ENCODE assay signal across 18 mouse cellular contexts in the genomic region with DNA sequence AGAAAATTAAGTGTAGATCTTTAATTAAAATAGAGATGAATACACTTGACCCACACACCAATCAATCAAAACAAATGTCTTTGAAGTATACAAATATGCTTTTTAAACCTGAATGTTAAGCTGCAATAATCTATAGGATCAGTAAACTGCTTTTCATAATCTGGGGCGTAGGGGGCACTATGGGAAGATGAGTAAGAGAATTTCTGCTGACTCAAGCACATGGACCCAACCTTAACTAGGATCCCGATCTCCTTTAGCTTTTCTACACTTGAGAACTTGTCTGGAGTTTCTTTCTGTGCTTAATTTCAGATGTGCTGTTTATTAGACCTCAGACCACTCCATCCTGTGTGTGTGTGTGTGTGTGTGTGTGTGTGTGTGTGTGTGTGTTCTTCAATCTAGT.
DNase-seq lines count a peak whose midpoint lies in the region; TF ChIP-seq lines count a peak whose summit lies in the region.
"Had no signal": no experiment of that assay in that cellular context is flagged by ENCODE, and none has a peak within 500 bp of the region (broad histone marks: within the 10 kb centered on the region; RNA-seq: fewer than 3 reads in every experiment).

No protein-coding gene starts in this region.

- no peaks in the 10 kb centered on the region for H3K36me3 ChIP-seq in CH12.LX (replicated peaks in 1 of 2; ENCODE audit: control insufficient read depth in 1 of 2, insufficient read depth in 1 of 2, low read length in 1 of 2)
- H3K36me3 ChIP-seq in ES-E14 (ENCODE audit: control insufficient read depth, insufficient read depth, low read length, poor library complexity, severe bottlenecking) = no peaks in the 10 kb centered on the region
- H3K36me3 ChIP-seq: G1E had no signal

- H3K27ac ChIP-seq in CH12.LX (ENCODE audit: insufficient read depth, low read depth) = no peak overlapping the region
- H3K27ac ChIP-seq in ES-E14 (ENCODE audit: insufficient read depth, low read depth, low read length, poor library complexity, severe bottlenecking) = no peak overlapping the region

- peak; percentile 2 for DNase-seq in CH12.LX (ENCODE audit: extremely low read depth)
- no peak for DNase-seq in ES-E14 (ENCODE audit: low read depth, low spot score)
- DNase-seq in embryo, embryonic 9.5 days (ENCODE audit: extremely low spot score) = no peak
- no peak for DNase-seq in ovary, postnatal 36 days (ENCODE audit: low spot score)
- DNase-seq: adrenal gland, adult 2 months; adrenal gland, adult 8-10 months; adrenal gland, postnatal 10 days; adrenal gland, postnatal 14 days; adrenal gland, postnatal 25 days; adrenal gland, postnatal 36 days; B cell, adult 2 months; cerebellum, adult 11 months; cerebellum, adult 11-12 months; cerebellum, adult 18-20 months; cerebellum, adult 2 months; cerebellum, adult 8-10 months had no signal

- no peak for TF ChIP-seq POLR2A in CH12.LX (IDR thresholded peaks at IDR 0.05; ENCODE audit: low read depth, low read length)

- H3K79me2 ChIP-seq in CH12.LX (replicated peaks; ENCODE audit: control insufficient read depth, extremely low read depth, insufficient read depth, poor library complexity, severe bottlenecking) = no peaks in the 10 kb centered on the region

- H3K4me2 ChIP-seq in CH12.LX (ENCODE audit: insufficient read depth, low read depth, poor library complexity, severe bottlenecking) = no peak overlapping the region

- H3K4me3 ChIP-seq in CH12.LX (replicated peaks in 1 of 3; ENCODE audit: low read depth in 2 of 3, low read length in 2 of 3, poor library complexity in 1 of 3) (no peak overlapping the region), ES-E14 (ENCODE audit: insufficient read depth in 1 of 2, low read depth in 1 of 2, low read length in 2 of 2, poor library complexity in 1 of 2, severe bottlenecking in 1 of 2) (no peak overlapping the region)

- H3K9me3 ChIP-seq in CH12.LX (replicated peaks; ENCODE audit: low read length) = no peaks in the 10 kb centered on the region
- H3K9me3 ChIP-seq in ES-E14 (ENCODE audit: control insufficient read depth, insufficient read depth, low read depth, low read length) = no peaks in the 10 kb centered on the region

- no peaks in the 10 kb centered on the region for H3K27me3 ChIP-seq in CH12.LX (replicated peaks)
- H3K27me3 ChIP-seq: Patski had no signal

- no peak for TF ChIP-seq EP300 in CH12.LX (IDR thresholded peaks at IDR 0.05; ENCODE audit: low read length)

- H3K9ac ChIP-seq in CH12.LX (ENCODE audit: insufficient read depth, low read depth) = no peak overlapping the region
- H3K9ac ChIP-seq in ES-E14 (ENCODE audit: insufficient read depth, low read depth, low read length, poor library complexity, severe bottlenecking) = no peak overlapping the region

- no peaks in the 10 kb centered on the region for H3K4me1 ChIP-seq in CH12.LX (ENCODE audit: control insufficient read depth in 1 of 2, insufficient read depth in 2 of 2)
- H3K4me1 ChIP-seq in ES-E14 (ENCODE audit: control insufficient read depth in 2 of 2, insufficient read depth in 2 of 2, low read length in 2 of 2, poor library complexity in 1 of 2) = no peaks in the 10 kb centered on the region

- dilution Hi-C loops in CH12.LX (cut with MboI; ENCODE audit: extremely low pct_ligation_motif_present, extremely low pct_unique_long_range_greater_than_20kb, low sequenced_read_pairs) = no loop called here

- in situ Hi-C loops in CH12.LX (cut with MboI; ENCODE audit: low pct_ligation_motif_present, low pct_unique_long_range_greater_than_20kb, low sequenced_read_pairs) (no loop called here), ES-E14 (cut with MboI; ENCODE audit: low sequenced_read_pairs in 2 of 2, unreplicated experiment in 2 of 2) (no loop called here)

- TF ChIP-seq RAD21 in CH12.LX (IDR thresholded peaks at IDR 0.05; ENCODE audit: low read depth, low read length) = peak; percentile 11

- TF ChIP-seq CTCF in CH12.LX (conservative IDR thresholded peaks at IDR 0.05 in 1 of 2, IDR thresholded peaks at IDR 0.05 in 1 of 2; ENCODE audit: low read depth in 2 of 2, low read length in 2 of 2) = peak in 1 of 2 experiments; percentile 26; a peak in 2 of 4 replicates

TF ChIP-seq in CH12.LX, 34 proteins besides CTCF, POLR2A, EP300 and RAD21:
- no peak for TF ChIP-seq NRF1 (IDR thresholded peaks at IDR 0.05; ENCODE audit: low read depth, low read length)
- TF ChIP-seq MAFK (IDR thresholded peaks at IDR 0.05; ENCODE audit: insufficient replicate concordance, low read length) = peak; percentile 88
- 0 out of 2 replicates have a peak, but pooled peaks have one; percentile 20 for TF ChIP-seq SMC3 (IDR thresholded peaks at IDR 0.05; ENCODE audit: low read depth, low read length)

TF ChIP-seq in ES-E14, 5 proteins besides CTCF, POLR2A, EP300 and RAD21:
- TF ChIP-seq MAFK (IDR thresholded peaks at IDR 0.05; ENCODE audit: insufficient read depth, low read depth, low read length) (peak; percentile 59; the same call in 1 of the 2 replicates), ZC3H11A (IDR thresholded peaks at IDR 0.05; ENCODE audit: borderline replicate concordance, low read depth, low read length) (no peak)
